Mouse (Mus musculus) liver, embryonic 14.5 days (tissue): ENCODE data around the gene Ifi214. TPM values are rescaled to one million over a fixed set of nuclear protein-coding genes. Genes with fewer than 3 reads are reported as not detected.

Experiments
- microRNA-seq: library from miRNA; unstranded; fragments of <30 nt; microRNA quantifications from one replicate; pipeline ENCODE4, GENCODE M21; 2016
- polyA plus RNA-seq, 2 experiments: library from polyadenylated mRNA; depleted of rRNA in 1 of 2; stranded (reverse) in 1 of 2; unstranded in 1 of 2; fragments of >200 nt; fragmentation: Nextera tagmentation in 1 of 2; extraction: Ambion mirVana in 1 of 2; gene quantifications; 2 replicates each; pipeline versions ENCODE4 v1.2.1 to v1.2.3; 2012 to 2014

The Ifi214 gene
- polyA plus RNA-seq, 2 experiments = not detected

Small RNAs within 50 kb of the gene (microRNA-seq; reads per million reads assigned to microRNA genes)
- gene Gm44481 = not detected

Other genes with a start within 250 kb of the Ifi214 start
- gene Ackr1, start 202.2 kb downstream of the Ifi214 start, polyA plus RNA-seq (2012; rRNA removed) = 53.0 and 70.6 TPM in 2 replicates
- gene Ackr1, start 202.2 kb downstream of the Ifi214 start, polyA plus RNA-seq (2014; fragmentation: Nextera tagmentation; extraction: Ambion mirVana) = 76.9 and 84.9 TPM in 2 replicates
- gene Aim2, start 185.1 kb downstream of the Ifi214 start, polyA plus RNA-seq (2012; rRNA removed) = 3.2 and 4.4 TPM in 2 replicates
- 1.7 and 3.3 TPM in 2 replicates for gene Aim2, start 185.1 kb downstream of the Ifi214 start, polyA plus RNA-seq (2014; fragmentation: Nextera tagmentation; extraction: Ambion mirVana)
- gene Cadm3, start 168.3 kb downstream of the Ifi214 start, polyA plus RNA-seq (2012; rRNA removed) = 0.42 and 0.44 TPM in 2 replicates
- gene Cadm3, start 168.3 kb downstream of the Ifi214 start, polyA plus RNA-seq (2014; fragmentation: Nextera tagmentation; extraction: Ambion mirVana) = 0.87 and 0.89 TPM in 2 replicates
- gene Ifi206, start 44.9 kb downstream of the Ifi214 start, polyA plus RNA-seq (2012; rRNA removed) = 0.11 and 0.13 TPM in 2 replicates
- gene Ifi206, start 44.9 kb downstream of the Ifi214 start, polyA plus RNA-seq (2014; fragmentation: Nextera tagmentation; extraction: Ambion mirVana) = 0.28 TPM in 1 of 2 replicates, not detected in the other
- 0.03 and 0.04 TPM in 2 replicates for gene Ifi213, start 63.3 kb upstream of the Ifi214 start, polyA plus RNA-seq (2012; rRNA removed)
- 0.08 TPM in 1 of 2 replicates, not detected in the other for gene Ifi213, start 63.3 kb upstream of the Ifi214 start, polyA plus RNA-seq (2014; fragmentation: Nextera tagmentation; extraction: Ambion mirVana)
- gene Ifi209, start 95.0 kb upstream of the Ifi214 start, polyA plus RNA-seq (2012; rRNA removed) = 0.11 and 0.22 TPM in 2 replicates
- gene Ifi209, start 95.0 kb upstream of the Ifi214 start, polyA plus RNA-seq (2014; fragmentation: Nextera tagmentation; extraction: Ambion mirVana) = 0.38 and 0.39 TPM in 2 replicates
- gene Ifi208, start 137.7 kb upstream of the Ifi214 start, polyA plus RNA-seq (2012; rRNA removed) = not detected in 2 replicates
- gene Ifi208, start 137.7 kb upstream of the Ifi214 start, polyA plus RNA-seq (2014; fragmentation: Nextera tagmentation; extraction: Ambion mirVana) = 0.08 TPM in 1 of 2 replicates, not detected in the other
- 1.8 and 2.2 TPM in 2 replicates for gene Ifi207, start 205.8 kb upstream of the Ifi214 start, polyA plus RNA-seq (2012; rRNA removed)
- 1.4 and 2.0 TPM in 2 replicates for gene Ifi207, start 205.8 kb upstream of the Ifi214 start, polyA plus RNA-seq (2014; fragmentation: Nextera tagmentation; extraction: Ambion mirVana)
- gene Ifi204, start 231.0 kb upstream of the Ifi214 start, polyA plus RNA-seq (2012; rRNA removed) = 0.95 and 2.3 TPM in 2 replicates
- gene Ifi204, start 231.0 kb upstream of the Ifi214 start, polyA plus RNA-seq (2014; fragmentation: Nextera tagmentation; extraction: Ambion mirVana) = 2.9 and 3.3 TPM in 2 replicates